Mouse (Mus musculus) G1E (cell line): ENCODE measurements around the gene Kri1. TPM values are rescaled to one million over a fixed set of nuclear protein-coding genes. Genes with fewer than 3 reads are reported as not detected.
"Not testable (repeated sequence)": the region's sequence is repeated elsewhere in the genome, so short reads cannot be mapped to it uniquely, and the experiment has no call there.

Experiments used
- ATAC-seq: 2 replicates; pipeline ENCODE4 v1.8.0; 2016; ENCODE audit warnings: mild to moderate bottlenecking; ENCODE audit not compliant: insufficient number of reproducible peaks, poor library complexity, low FRiP score, severe bottlenecking; ENCODE audit errors: extremely low read depth
- DNase-seq: peaks from one replicate; pipeline ENCODE4 v3.0.0; 2012; ENCODE audit warnings: low spot score
- H3K27me3 ChIP-seq: 2 replicates; pipeline ENCODE4 v1.6.1; 2012; ENCODE audit warnings: mild to moderate bottlenecking, low read length, inconsistent platforms; ENCODE audit not compliant: insufficient read depth
- H3K36me3 ChIP-seq: replicated peaks from 2 replicates; pipeline ENCODE3; 2012; ENCODE audit warnings: mild to moderate bottlenecking, inconsistent platforms
- H3K4me1 ChIP-seq: 2 replicates; pipeline ENCODE4 v1.6.1; 2012; ENCODE audit warnings: low read depth, low read length, inconsistent platforms, mixed read lengths; ENCODE audit not compliant: insufficient read depth
- H3K4me3 ChIP-seq: 2 replicates; pipeline ENCODE4 v1.5.1; 2012; ENCODE audit warnings: low read depth, mild to moderate bottlenecking, inconsistent platforms, low read length, moderate library complexity, mixed read lengths
- H3K9me3 ChIP-seq: replicated peaks from 2 replicates; pipeline ENCODE4 v1.6.1; 2012; ENCODE audit warnings: inconsistent platforms
- CTCF ChIP-seq: IDR thresholded peaks from 2 replicates; pipeline ENCODE4 v1.5.1; 2012; ENCODE audit warnings: low read depth, low read length, inconsistent platforms, mixed read lengths
- GATA1 ChIP-seq: IDR thresholded peaks from 2 replicates; pipeline ENCODE4 v1.6.1; 2012; ENCODE audit warnings: borderline replicate concordance, low read length, inconsistent platforms, mixed read lengths
- GATA2 ChIP-seq: IDR thresholded peaks from 2 replicates; pipeline ENCODE4 v1.6.1; 2012; ENCODE audit warnings: low read depth, low read length, inconsistent platforms, borderline replicate concordance
- POLR2AphosphoS5 ChIP-seq: IDR thresholded peaks from 2 replicates; pipeline ENCODE4 v1.6.1; 2012; ENCODE audit warnings: low read depth, low read length, inconsistent platforms; ENCODE audit not compliant: insufficient replicate concordance
- TAL1 ChIP-seq: conservative IDR thresholded peaks from 2 replicates; pipeline ENCODE4 v1.6.1; 2012; ENCODE audit warnings: low read depth, low read length, inconsistent platforms, mixed read lengths
- polyA plus RNA-seq: library from polyadenylated mRNA; stranded (reverse); fragments of >175 nt; gene quantifications from 2 replicates; pipeline ENCODE4 v1.2.3, GENCODE M21; 2012
- total RNA-seq, 2 experiments: library from RNA; stranded (forward) in 1 of 2; stranded (reverse) in 1 of 2; fragments of 200-1000 nt in 1 of 2; fragments of >200 nt in 1 of 2; fragmentation: Nextera tagmentation in 1 of 2; gene quantifications; 2 replicates each; pipeline ENCODE4 v1.2.3; 2014 to 2017

The Kri1 gene
- total and polyA plus RNA-seq, 3 experiments: 45.4 to 89.3 (median 56.6) TPM

DNA sequence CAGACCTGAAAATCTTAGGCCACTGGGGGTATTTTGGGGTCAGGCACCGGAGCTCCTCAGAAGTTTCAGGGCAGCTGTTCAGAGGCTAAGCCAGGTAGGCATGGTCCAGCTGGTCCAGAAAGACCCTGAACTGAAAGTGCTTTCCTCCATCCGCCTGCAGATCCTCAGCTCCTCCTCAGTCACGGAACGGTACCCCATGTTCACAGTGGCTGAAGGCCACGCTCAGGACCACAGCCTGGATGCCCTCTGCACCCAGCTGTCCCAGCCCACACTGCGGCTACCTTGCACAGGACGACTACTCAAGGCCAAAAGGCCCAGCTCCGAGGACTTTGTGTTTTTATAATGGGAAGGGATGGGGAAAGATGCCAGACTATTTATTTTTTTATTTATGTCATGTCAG, 14.7 kb downstream of the Kri1 start:
- Histone ChIP-seq H3K27me3 (no peaks in the 10 kb centered on the region), H3K4me3 (no peak overlapping the region), H3K9me3 (no peaks in the 10 kb centered on the region), H3K4me1 (peaks cover 61% of the 10 kb centered on the region), H3K36me3 (peaks cover 99% of the 10 kb centered on the region)
- DNase-seq (no peak), ATAC-seq (no peak)
- TF ChIP-seq GATA1 (no peak), GATA2 (no peak)

GRCm38 (mm10) chr9:21272391-21272790, 15.4 kb downstream of the Kri1 start:
- Histone ChIP-seq H3K36me3 (peaks cover 98% of the 10 kb centered on the region), H3K4me1 (peaks cover 61% of the 10 kb centered on the region), H3K4me3 (no peak overlapping the region), H3K27me3 (no peaks in the 10 kb centered on the region), H3K9me3 (no peaks in the 10 kb centered on the region)
- TF ChIP-seq POLR2AphosphoS5: no peak
- TF ChIP-seq TAL1: no peak
- TF ChIP-seq CTCF: no peak
- TF ChIP-seq GATA1: no peak
- DNase-seq (no peak), ATAC-seq (no peak)

GRCm38 (mm10) chr9:21269590-21269989, 18.2 kb downstream of the Kri1 start:
- Histone ChIP-seq H3K36me3 (peaks cover 83% of the 10 kb centered on the region), H3K4me1 (peaks cover 55% of the 10 kb centered on the region)
- not testable (repeated sequence) for ATAC-seq, H3K9me3 ChIP-seq, H3K4me3 ChIP-seq, H3K27me3 ChIP-seq, DNase-seq

GRCm38 (mm10) chr9:21268305-21268704, 19.5 kb downstream of the Kri1 start:
- Histone ChIP-seq H3K4me1 (peaks cover 54% of the 10 kb centered on the region), H3K36me3 (peaks cover 70% of the 10 kb centered on the region)

GRCm38 (mm10) chr9:21266889-21267288, 20.9 kb downstream of the Kri1 start:
- peaks cover 48% of the 10 kb centered on the region for H3K4me1 ChIP-seq
- H3K9me3 ChIP-seq: no peaks in the 10 kb centered on the region
- TF ChIP-seq GATA2 (no peak), GATA1 (no peak), TAL1 (no peak)
- H3K4me3 ChIP-seq: peak overlapping the region; percentile 38; the same call in 1 of the 2 replicates
- no peaks in the 10 kb centered on the region for H3K27me3 ChIP-seq
- no peak for ATAC-seq
- H3K36me3 ChIP-seq: peaks cover 56% of the 10 kb centered on the region
- DNase-seq: no peak

More at GRCm38 (mm10) chr9:21268305-21268704, 19.5 kb downstream of the Kri1 start:
- Histone ChIP-seq H3K9me3 (no peaks in the 10 kb centered on the region), H3K27me3 (no peaks in the 10 kb centered on the region), H3K4me3 (no peak overlapping the region)
- TF ChIP-seq GATA1 (no peak), TAL1 (no peak), POLR2AphosphoS5 (no peak), CTCF (no peak)
- no peak for DNase-seq
- ATAC-seq: no peak

DNA sequence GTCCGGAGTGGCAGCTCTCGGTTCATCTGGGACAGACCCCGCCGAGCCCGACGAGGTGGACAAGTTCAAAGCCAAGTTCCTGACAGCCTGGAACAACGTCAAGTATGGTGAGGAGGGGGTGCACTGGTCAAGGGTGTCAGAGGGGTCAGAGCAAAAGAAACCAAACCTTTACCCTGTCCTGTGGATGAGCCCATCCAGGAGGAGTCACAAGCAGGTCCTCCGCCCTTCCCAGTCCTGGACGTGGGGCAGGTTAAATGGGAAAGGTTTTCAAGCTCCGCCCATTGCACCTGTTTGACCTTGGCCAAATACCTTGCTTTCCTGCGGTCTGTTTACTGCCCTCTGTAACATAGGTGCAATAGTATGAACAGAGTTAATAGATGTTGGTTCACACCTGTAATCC, 22.2 kb downstream of the Kri1 start:
- H3K27me3 ChIP-seq: no peaks in the 10 kb centered on the region
- H3K9me3 ChIP-seq: no peaks in the 10 kb centered on the region
- no peak for ATAC-seq
- peaks cover 54% of the 10 kb centered on the region for H3K4me1 ChIP-seq
- no peak for DNase-seq
- peak overlapping the region; percentile 90 for H3K4me3 ChIP-seq
- TF ChIP-seq POLR2AphosphoS5 (no peak), GATA2 (no peak), GATA1 (no peak), TAL1 (no peak), CTCF (no peak)
- H3K36me3 ChIP-seq: peaks cover 43% of the 10 kb centered on the region

DNA sequence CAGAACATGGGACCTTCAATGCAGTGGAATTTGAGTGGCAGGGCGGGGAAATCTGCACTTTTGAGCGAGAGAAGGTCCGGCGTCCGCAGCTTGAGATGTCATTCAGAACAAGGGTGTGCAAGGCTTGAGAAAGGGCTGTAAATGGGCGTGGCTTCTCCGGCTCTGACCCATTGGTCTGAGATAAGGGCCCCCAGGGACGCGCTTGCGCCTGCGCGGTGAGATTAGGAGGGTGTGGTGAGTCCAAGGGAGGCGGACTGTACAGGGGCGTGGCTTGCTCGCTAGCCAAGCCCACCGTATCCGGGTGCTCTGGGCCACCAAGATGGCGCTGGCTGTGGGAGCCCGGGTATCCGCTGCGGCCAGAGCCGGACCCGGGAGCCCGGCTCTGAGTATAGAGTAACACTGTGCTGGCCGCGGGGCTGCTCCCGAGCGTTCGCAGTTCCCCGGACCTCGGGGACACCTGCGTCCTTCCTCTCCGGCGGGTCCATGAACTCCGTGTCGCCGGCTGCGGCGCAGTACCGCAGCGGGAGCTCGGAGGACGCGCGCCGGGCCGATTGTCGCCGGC, 22.7 kb downstream of the Kri1 start, which contains the start of gene Atg4d:
Gene Atg4d, plus strand, starts transcription at position 294 of the 562 bp plus-strand sequence.
- DNase-seq (peak; percentile 98), ATAC-seq (peak; percentile 96)
- peak within 1 kb of the TSS; percentile 90 for H3K4me3 ChIP-seq
- H3K4me1 ChIP-seq: peaks cover 52% of the 10 kb centered on the region
- H3K36me3 ChIP-seq: peaks cover 38% of the 10 kb centered on the region
- TF ChIP-seq POLR2AphosphoS5 (no peak), GATA2 (no peak), CTCF (no peak), TAL1 (no peak), GATA1 (no peak)
- no peaks in the 10 kb centered on the region for H3K9me3 ChIP-seq
- no peaks in the 10 kb centered on the region for H3K27me3 ChIP-seq
